Mouse (Mus musculus) kidney, adult 2 months (tissue): ENCODE measurements around the gene Galnt2.
A peak's percentile ranks its signal among the peaks of the same experiment; 100 is the strongest.

Experiments
- CTCF ChIP-seq: fragments of 200-500 bp; conservative IDR thresholded peaks from 2 replicates; pipeline ENCODE4 v1.5.1; 2011; ENCODE audit warnings: low read depth, mild to moderate bottlenecking, control low read depth, low read length, moderate library complexity, mixed read lengths; ENCODE audit not compliant: insufficient read depth, insufficient read length
- POLR2A ChIP-seq: fragments of 200-500 bp; IDR thresholded peaks from one replicate; pipeline ENCODE4 v1.6.1; 2011; ENCODE audit warnings: low read depth, low read length, control low read depth

GRCm38 (mm10) chr8:124286461-124287124 is 55.4 kb downstream of the Galnt2 start:
- TF ChIP-seq CTCF (peak; percentile 50), POLR2A (no peak)
